Mouse (Mus musculus) testis, adult 2 months (tissue): ENCODE results near the gene Egfem1.

Experiments used
- CTCF ChIP-seq: fragments of 200-500 bp; IDR thresholded peaks from 2 replicates; pipeline ENCODE4 v1.5.1; 2012; ENCODE audit warnings: low read depth, mild to moderate bottlenecking, inconsistent platforms, low read length, moderate library complexity; ENCODE audit not compliant: control insufficient read depth, insufficient read depth, insufficient replicate concordance
- POLR2A ChIP-seq: fragments of 200-500 bp; IDR thresholded peaks from 2 replicates; pipeline ENCODE4 v1.6.1; 2012; ENCODE audit warnings: low read depth, mild to moderate bottlenecking, inconsistent platforms, low read length, moderate library complexity; ENCODE audit not compliant: control insufficient read depth

- no peak for TF ChIP-seq CTCF
- no peak for TF ChIP-seq POLR2A
Observed at GRCm38 (mm10) chr3:29134509-29134908, 52.7 kb downstream of the Egfem1 start.
